Mouse (Mus musculus): ENCODE measurements around the gene Rasl11b. TPM values are rescaled to one million over a fixed set of nuclear protein-coding genes. Genes with fewer than 3 reads are reported as not detected.

Rasl11b gene
- polyA plus RNA-seq, 1 experiment from 2014 or later, result 52.8 TPM

DNA sequence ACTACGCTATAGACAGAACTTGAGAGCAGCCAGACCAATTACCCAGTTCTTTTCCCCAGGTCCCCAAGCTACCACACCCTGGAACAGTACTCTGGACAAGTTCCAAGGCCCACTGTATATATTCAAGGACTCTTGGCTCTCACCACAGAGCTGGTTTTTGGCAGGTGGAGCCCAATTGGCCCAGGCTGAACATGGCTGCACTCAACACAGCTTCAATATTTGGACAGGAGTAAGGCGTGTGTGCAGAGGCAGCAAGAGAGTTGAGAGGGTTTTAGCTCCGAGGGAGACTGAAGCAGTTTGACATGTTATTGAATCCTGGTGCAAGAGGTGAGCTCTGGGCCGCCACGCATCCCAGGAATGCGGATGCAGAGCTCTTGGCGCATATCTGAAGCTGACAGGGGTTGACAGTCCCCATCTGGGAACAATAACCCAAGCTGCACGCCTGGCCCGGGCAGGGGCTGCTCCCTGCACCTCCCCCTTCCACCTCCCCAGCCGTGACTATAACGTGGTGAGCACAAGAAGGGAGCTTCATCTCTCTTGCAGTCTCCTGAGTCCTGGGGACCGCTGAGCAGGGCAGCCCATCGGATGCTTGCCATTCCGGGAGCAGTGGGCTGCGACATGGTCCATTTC lies 33.7 kb upstream of the Rasl11b start:
- no peaks in the 10 kb centered on the region for H3K27me3 ChIP-seq (ENCODE audit: control insufficient read depth, insufficient read depth, low read length)
- H3K9ac ChIP-seq (ENCODE audit: low read length), result peak overlapping the region; percentile 14; the same call in 1 of the 2 replicates
- H3K4me3 ChIP-seq (replicated peaks; ENCODE audit: low read length), result no peak overlapping the region
- H3K4me1 ChIP-seq (ENCODE audit: control insufficient read depth, insufficient read depth, low read length), result peaks cover 27% of the 10 kb centered on the region
- H3K36me3 ChIP-seq (ENCODE audit: control insufficient read depth, insufficient read depth, low read length), result no peaks in the 10 kb centered on the region
- H3K4me2 ChIP-seq (ENCODE audit: low read depth, low read length), result peak overlapping the region; percentile 36
- H3K9me3 ChIP-seq (replicated peaks; ENCODE audit: control insufficient read depth, low read length), result no peaks in the 10 kb centered on the region
- peak; percentile 88 for ATAC-seq (ENCODE audit: insufficient read depth, low FRiP score)
- 11% methylated on average over 15 of the region's 15 CpGs for WGBS
- peak overlapping the region; percentile 84 for H3K27ac ChIP-seq (ENCODE audit: low read length)

DNA sequence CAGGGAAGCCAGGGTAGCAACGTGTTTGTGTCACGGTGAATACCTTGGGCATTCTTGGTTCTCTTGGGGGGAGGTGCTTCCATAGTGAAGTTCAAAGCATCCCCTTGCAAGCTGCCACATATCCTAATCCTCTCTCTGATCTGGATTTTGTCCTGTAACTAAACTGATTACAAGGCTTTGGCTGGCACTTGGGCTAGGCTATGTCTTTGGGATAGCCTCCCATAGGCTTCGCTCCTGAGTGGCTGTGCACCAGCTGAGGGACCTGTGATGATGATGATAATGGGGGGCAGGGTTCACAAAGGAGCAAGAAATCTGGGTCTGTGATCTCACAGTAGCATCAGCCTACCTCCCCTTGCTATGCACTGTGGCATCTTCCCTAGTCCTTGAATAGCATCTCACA lies 33.1 kb upstream of the Rasl11b start:
- WGBS, result 48% methylated on average over 3 of the region's 3 CpGs
- Histone ChIP-seq H3K9me3 (replicated peaks; ENCODE audit: control insufficient read depth, low read length) (no peaks in the 10 kb centered on the region), H3K9ac (ENCODE audit: low read length) (peak overlapping the region; percentile 14; the same call in 1 of the 2 replicates), H3K27ac (ENCODE audit: low read length) (peak overlapping the region; percentile 84), H3K36me3 (ENCODE audit: control insufficient read depth, insufficient read depth, low read length) (no peaks in the 10 kb centered on the region), H3K4me1 (ENCODE audit: control insufficient read depth, insufficient read depth, low read length) (peaks cover 22% of the 10 kb centered on the region), H3K4me2 (ENCODE audit: low read depth, low read length) (peak overlapping the region; percentile 36), H3K4me3 (replicated peaks; ENCODE audit: low read length) (no peak overlapping the region), H3K27me3 (ENCODE audit: control insufficient read depth, insufficient read depth, low read length) (no peaks in the 10 kb centered on the region)
- ATAC-seq (ENCODE audit: insufficient read depth, low FRiP score), result no peak

DNA sequence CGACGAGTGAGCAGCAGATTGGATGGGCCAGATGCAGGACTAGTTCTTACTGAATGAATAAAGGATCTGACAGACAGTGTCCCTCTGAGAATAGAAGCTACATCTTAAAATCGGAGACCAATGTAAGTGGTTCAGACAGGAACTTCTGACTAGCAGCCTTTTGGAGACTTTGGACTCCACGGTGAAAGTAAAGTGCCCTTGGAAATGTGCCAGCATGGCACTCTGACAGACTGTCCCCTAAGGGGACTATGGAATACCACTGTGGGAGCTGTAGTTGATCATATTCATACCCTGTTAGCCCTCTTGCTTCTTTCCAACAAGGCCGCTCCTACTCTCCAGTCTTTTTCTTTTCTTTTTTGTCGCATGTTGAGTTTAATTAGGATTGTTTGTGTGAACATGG lies 31.9 kb upstream of the Rasl11b start:
- no peaks in the 10 kb centered on the region for H3K27me3 ChIP-seq (ENCODE audit: control insufficient read depth, insufficient read depth, low read length)
- H3K27ac ChIP-seq (ENCODE audit: low read length), result no peak overlapping the region
- no peak for ATAC-seq (ENCODE audit: insufficient read depth, low FRiP score)
- 77% methylated on average over 6 of the region's 6 CpGs for WGBS
- H3K4me2 ChIP-seq (ENCODE audit: low read depth, low read length), result no peak overlapping the region
- no peak overlapping the region for H3K9ac ChIP-seq (ENCODE audit: low read length)
- no peaks in the 10 kb centered on the region for H3K36me3 ChIP-seq (ENCODE audit: control insufficient read depth, insufficient read depth, low read length)
- H3K4me1 ChIP-seq (ENCODE audit: control insufficient read depth, insufficient read depth, low read length), result peaks cover 28% of the 10 kb centered on the region
- H3K9me3 ChIP-seq (replicated peaks; ENCODE audit: control insufficient read depth, low read length), result no peaks in the 10 kb centered on the region
- no peak overlapping the region for H3K4me3 ChIP-seq (replicated peaks; ENCODE audit: low read length)

DNA sequence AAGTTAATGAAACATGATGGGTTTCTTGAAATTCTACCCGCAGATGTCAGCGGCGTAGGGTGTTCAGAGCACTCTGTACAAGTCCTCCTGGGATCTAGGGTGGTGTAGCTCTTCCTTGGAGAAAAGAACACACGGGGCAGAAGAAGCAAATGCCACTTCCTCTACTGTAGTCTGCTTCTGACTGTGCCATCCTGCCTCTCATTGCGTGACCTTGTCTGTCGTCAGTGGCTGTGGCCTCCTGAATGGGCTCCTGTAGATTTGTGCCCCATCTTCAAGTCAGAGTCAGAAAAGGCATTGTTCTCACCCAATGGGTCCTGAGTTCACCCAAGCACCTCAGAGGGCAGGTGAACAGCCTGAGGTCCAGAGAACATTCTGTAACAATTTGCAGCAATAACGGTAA lies 30.5 kb upstream of the Rasl11b start:
- Histone ChIP-seq H3K27ac (ENCODE audit: low read length) (no peak overlapping the region), H3K9ac (ENCODE audit: low read length) (no peak overlapping the region), H3K36me3 (ENCODE audit: control insufficient read depth, insufficient read depth, low read length) (no peaks in the 10 kb centered on the region), H3K9me3 (replicated peaks; ENCODE audit: control insufficient read depth, low read length) (no peaks in the 10 kb centered on the region), H3K27me3 (ENCODE audit: control insufficient read depth, insufficient read depth, low read length) (no peaks in the 10 kb centered on the region), H3K4me3 (replicated peaks; ENCODE audit: low read length) (no peak overlapping the region), H3K4me2 (ENCODE audit: low read depth, low read length) (no peak overlapping the region), H3K4me1 (ENCODE audit: control insufficient read depth, insufficient read depth, low read length) (peaks cover 36% of the 10 kb centered on the region)
- 83% methylated on average over 7 of the region's 7 CpGs for WGBS
- ATAC-seq (ENCODE audit: insufficient read depth, low FRiP score), result no peak

DNA sequence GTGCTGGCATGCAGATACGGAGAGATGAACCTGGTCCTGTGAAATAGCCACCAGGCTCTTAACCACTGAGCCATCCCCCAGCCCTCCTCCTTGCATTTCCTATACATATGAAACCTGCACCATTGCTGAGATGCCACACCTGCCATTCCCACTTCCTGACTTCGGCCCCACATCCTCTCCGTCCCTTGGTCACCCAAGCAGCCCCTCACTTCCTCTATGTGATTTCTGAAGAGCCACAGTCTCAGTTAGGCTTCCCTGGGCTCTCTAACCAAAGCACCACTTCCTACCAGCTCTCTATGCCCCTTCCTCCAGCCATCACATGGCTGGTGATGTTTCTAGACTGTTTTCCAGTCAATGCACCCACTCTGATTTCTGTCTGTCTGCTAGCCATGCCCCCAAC lies 28.4 kb upstream of the Rasl11b start:
- Histone ChIP-seq H3K27me3 (ENCODE audit: control insufficient read depth, insufficient read depth, low read length) (no peaks in the 10 kb centered on the region), H3K36me3 (ENCODE audit: control insufficient read depth, insufficient read depth, low read length) (no peaks in the 10 kb centered on the region), H3K4me1 (ENCODE audit: control insufficient read depth, insufficient read depth, low read length) (peaks cover 27% of the 10 kb centered on the region), H3K27ac (ENCODE audit: low read length) (no peak overlapping the region), H3K4me2 (ENCODE audit: low read depth, low read length) (no peak overlapping the region), H3K4me3 (replicated peaks; ENCODE audit: low read length) (no peak overlapping the region), H3K9me3 (replicated peaks; ENCODE audit: control insufficient read depth, low read length) (no peaks in the 10 kb centered on the region), H3K9ac (ENCODE audit: low read length) (no peak overlapping the region)
- 80% methylated on average over 3 of the region's 3 CpGs for WGBS
- no peak for ATAC-seq (ENCODE audit: insufficient read depth, low FRiP score)

DNA sequence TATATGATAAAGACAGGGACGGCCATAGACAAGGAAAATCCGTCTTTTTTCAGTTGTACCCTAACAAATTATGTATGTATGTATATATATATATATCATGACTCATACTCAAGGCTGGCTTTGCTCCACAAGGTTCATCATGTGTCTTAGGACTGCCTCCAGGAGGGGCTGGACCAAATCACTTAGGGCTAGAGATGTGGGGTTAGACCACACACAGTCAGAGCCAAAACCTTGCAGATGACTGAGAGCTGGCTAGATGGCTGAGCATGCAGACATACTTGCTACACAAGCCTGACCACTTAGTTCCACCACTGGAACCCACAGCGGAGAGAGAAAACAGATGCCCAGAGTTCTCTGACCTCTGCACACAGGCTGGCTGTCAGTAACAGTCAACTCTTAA lies 27.0 kb upstream of the Rasl11b start:
- Histone ChIP-seq H3K27me3 (ENCODE audit: control insufficient read depth, insufficient read depth, low read length) (no peaks in the 10 kb centered on the region), H3K4me1 (ENCODE audit: control insufficient read depth, insufficient read depth, low read length) (peaks cover 32% of the 10 kb centered on the region), H3K4me2 (ENCODE audit: low read depth, low read length) (no peak overlapping the region), H3K4me3 (replicated peaks; ENCODE audit: low read length) (no peak overlapping the region), H3K27ac (ENCODE audit: low read length) (no peak overlapping the region; the same call in 1 of the 2 replicates), H3K9me3 (replicated peaks; ENCODE audit: control insufficient read depth, low read length) (no peaks in the 10 kb centered on the region), H3K36me3 (ENCODE audit: control insufficient read depth, insufficient read depth, low read length) (no peaks in the 10 kb centered on the region), H3K9ac (ENCODE audit: low read length) (no peak overlapping the region)
- peak; percentile 64; the same call in 1 of the 2 replicates for ATAC-seq (ENCODE audit: insufficient read depth, low FRiP score)
- 51% methylated on average over 3 of the region's 3 CpGs for WGBS

DNA sequence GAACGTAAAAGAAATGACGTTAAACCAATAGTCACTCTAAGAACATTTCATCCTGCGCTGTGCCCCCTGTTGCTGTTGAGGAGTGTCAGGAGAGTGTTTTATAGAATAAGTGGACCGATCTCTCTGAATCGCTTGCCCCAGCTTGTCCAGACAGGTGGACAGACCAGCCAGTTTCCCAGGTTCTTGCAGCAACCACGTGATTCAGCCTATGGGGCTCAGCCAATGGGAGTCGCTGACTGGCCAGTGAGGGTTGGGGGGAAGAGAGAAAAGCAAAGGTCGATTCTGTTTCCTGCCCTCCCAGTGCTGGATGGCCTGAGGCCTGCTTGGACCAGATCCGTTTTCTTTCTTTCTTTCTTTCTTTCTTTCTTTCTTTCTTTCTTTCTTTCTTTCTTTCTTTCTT lies 23.3 kb upstream of the Rasl11b start:
- no peaks in the 10 kb centered on the region for H3K27me3 ChIP-seq (ENCODE audit: control insufficient read depth, insufficient read depth, low read length)
- H3K4me2 ChIP-seq (ENCODE audit: low read depth, low read length), result no peak overlapping the region
- H3K4me3 ChIP-seq (replicated peaks; ENCODE audit: low read length), result no peak overlapping the region
- H3K36me3 ChIP-seq (ENCODE audit: control insufficient read depth, insufficient read depth, low read length), result no peaks in the 10 kb centered on the region
- H3K9ac ChIP-seq (ENCODE audit: low read length), result no peak overlapping the region
- no peak for ATAC-seq (ENCODE audit: insufficient read depth, low FRiP score)
- 58% methylated on average over 9 of the region's 9 CpGs for WGBS
- H3K27ac ChIP-seq (ENCODE audit: low read length), result peak overlapping the region; percentile 73; the same call in 1 of the 2 replicates
- H3K9me3 ChIP-seq (replicated peaks; ENCODE audit: control insufficient read depth, low read length), result no peaks in the 10 kb centered on the region
- H3K4me1 ChIP-seq (ENCODE audit: control insufficient read depth, insufficient read depth, low read length), result peaks cover 53% of the 10 kb centered on the region

DNA sequence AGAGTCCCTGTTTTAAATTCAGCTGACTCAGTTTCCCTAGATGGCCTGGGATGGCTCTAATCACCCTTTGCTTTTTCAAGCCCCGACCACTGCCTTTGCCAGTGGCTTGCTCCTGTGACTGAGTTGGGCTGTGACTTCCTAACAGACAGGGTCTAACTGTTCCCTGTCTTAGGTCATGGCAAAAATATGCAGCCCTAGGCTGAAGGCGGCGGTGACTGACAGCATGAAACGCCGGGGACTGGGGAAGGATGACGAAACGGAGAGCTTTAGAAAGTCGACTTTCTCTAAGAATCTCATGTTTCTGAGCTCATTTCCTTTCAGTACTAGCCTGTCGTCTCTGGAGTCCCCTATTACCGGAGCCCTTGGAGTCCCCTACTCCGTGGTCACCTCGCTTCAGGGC lies 22.9 kb upstream of the Rasl11b start:
- 41% methylated on average over 12 of the region's 12 CpGs for WGBS
- no peak overlapping the region for H3K4me2 ChIP-seq (ENCODE audit: low read depth, low read length)
- no peaks in the 10 kb centered on the region for H3K9me3 ChIP-seq (replicated peaks; ENCODE audit: control insufficient read depth, low read length)
- H3K4me3 ChIP-seq (replicated peaks; ENCODE audit: low read length), result no peak overlapping the region
- H3K4me1 ChIP-seq (ENCODE audit: control insufficient read depth, insufficient read depth, low read length), result peaks cover 53% of the 10 kb centered on the region
- no peak overlapping the region for H3K9ac ChIP-seq (ENCODE audit: low read length)
- ATAC-seq (ENCODE audit: insufficient read depth, low FRiP score), result peak; percentile 42; the same call in 1 of the 2 replicates
- no peaks in the 10 kb centered on the region for H3K36me3 ChIP-seq (ENCODE audit: control insufficient read depth, insufficient read depth, low read length)
- peak overlapping the region; percentile 73 for H3K27ac ChIP-seq (ENCODE audit: low read length)
- H3K27me3 ChIP-seq (ENCODE audit: control insufficient read depth, insufficient read depth, low read length), result no peaks in the 10 kb centered on the region

DNA sequence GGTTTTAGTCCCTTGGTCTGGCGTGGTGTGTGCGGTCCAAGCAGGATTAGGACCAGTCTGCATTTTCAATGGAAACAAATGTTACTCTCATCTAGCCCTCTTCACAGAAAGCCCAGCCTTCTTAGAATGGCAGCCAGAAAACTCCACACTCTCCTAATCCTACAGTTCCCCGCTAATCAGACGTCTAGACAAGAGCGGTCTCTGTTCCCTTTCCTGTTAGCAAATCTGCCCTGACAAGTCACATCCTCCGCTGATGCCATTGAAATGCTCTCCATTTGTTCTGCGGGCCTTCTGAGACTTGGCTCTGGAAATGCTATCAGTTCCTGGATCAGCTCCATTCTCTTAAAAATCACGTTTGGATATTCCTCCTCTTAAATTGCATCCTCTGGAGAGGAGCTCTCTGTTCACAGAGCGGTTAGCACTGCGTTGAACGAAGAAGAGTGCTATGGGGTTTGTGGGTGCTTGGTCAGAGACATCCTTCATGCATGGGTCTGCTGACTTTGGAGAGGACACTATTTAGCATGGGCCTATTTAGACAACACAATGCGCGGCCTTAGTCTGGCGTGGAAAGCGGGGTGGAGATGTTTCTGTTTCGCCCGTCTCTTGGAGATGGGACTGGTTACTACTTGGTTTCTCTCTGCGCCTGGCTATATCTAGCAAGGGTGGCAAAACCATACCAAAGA lies 21.8 kb upstream of the Rasl11b start:
- Histone ChIP-seq H3K4me3 (replicated peaks; ENCODE audit: low read length) (no peak overlapping the region), H3K27me3 (ENCODE audit: control insufficient read depth, insufficient read depth, low read length) (no peaks in the 10 kb centered on the region), H3K36me3 (ENCODE audit: control insufficient read depth, insufficient read depth, low read length) (no peaks in the 10 kb centered on the region), H3K9me3 (replicated peaks; ENCODE audit: control insufficient read depth, low read length) (no peaks in the 10 kb centered on the region), H3K4me2 (ENCODE audit: low read depth, low read length) (no peak overlapping the region), H3K9ac (ENCODE audit: low read length) (no peak overlapping the region), H3K27ac (ENCODE audit: low read length) (peak overlapping the region; percentile 73), H3K4me1 (ENCODE audit: control insufficient read depth, insufficient read depth, low read length) (peaks cover 45% of the 10 kb centered on the region)
- peak; percentile 65 for ATAC-seq (ENCODE audit: insufficient read depth, low FRiP score)
- 55% methylated on average over 18 of the region's 18 CpGs for WGBS

Measured in stomach, embryonic 16.5 days (tissue).